Mouse (Mus musculus): ENCODE measurements at regions not wholly inside any gene's neighbourhood (a gene's known extent, or its start where the extent isn't known, plus 50 kb on each side); places are given as distances from the start of the nearest gene placed in this dataset.

DNA sequence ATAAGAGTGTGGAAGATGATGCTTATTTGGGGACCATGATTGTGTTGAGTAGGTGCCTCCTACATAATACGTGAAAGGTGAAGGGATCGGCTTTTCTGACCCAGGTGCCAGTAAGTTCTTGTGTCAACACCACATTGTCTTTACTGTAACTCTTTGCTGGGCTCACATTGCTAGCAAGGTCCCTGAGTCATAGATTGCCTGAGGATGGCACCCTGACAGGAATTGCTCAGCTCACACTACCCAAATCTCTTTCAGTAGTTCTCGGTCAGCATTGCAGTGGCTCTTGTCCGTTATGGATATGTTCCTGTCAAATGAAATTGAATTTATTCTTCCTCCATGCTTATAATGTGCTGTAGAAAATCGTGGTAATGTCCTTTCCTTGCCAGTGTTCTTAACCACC is 200.8 kb downstream of the Csl start:
- Histone ChIP-seq H3K36me3 (ENCODE audit: control insufficient read depth, insufficient read depth) (no peaks in the 10 kb centered on the region), H3K27me3 (ENCODE audit: control insufficient read depth, insufficient read depth, low read depth, low read length) (no peaks in the 10 kb centered on the region), H3K27ac (ENCODE audit: low read length) (no peak overlapping the region), H3K9me3 (replicated peaks; ENCODE audit: control insufficient read depth, low read length) (no peaks in the 10 kb centered on the region), H3K9ac (ENCODE audit: low read depth, low read length) (no peak overlapping the region), H3K4me2 (ENCODE audit: low read depth, low read length) (no peak overlapping the region), H3K4me1 (ENCODE audit: control insufficient read depth, low read depth, low read length) (no peaks in the 10 kb centered on the region), H3K4me3 (ENCODE audit: low read depth, low read length) (no peak overlapping the region)
- ATAC-seq (ENCODE audit: low read depth): no peak
- WGBS (ENCODE audit: insufficient replicate concordance): 71% methylated on average over 5 of the region's 5 CpGs

DNA sequence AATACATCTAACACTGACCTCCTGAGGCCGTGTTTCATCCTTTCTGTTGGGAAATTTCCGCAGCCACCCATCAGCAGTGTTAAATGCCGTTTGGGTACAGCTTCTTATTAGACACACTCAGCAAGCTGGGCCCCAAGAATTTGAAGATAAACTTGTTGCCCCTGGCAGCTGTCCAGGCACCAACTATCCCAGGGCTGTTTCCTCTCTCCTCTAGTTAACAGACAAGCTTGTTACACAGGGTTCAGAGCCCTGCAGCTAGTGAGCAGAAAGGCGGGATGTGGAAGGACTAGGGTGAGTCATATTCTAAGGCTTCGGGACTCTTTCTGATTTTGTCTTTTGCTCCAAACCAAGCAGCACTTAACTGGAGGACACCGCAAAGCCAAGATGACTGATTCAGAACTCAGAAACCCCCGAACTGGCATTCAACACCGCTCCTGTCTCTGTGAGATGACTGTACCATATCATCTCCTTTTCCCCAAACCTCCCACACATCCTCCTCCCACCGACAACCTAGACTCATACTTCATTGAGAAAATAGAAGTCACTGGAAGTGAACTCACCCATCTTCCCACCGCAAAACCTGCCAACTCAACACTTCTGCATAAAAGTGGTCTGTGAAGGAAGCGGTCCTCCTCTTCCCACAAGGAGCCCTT is 198.2 kb downstream of the Csl start:
- H3K4me2 ChIP-seq (ENCODE audit: low read depth, low read length): no peak overlapping the region
- no peaks in the 10 kb centered on the region for H3K4me1 ChIP-seq (ENCODE audit: control insufficient read depth, low read depth, low read length)
- H3K9me3 ChIP-seq (replicated peaks; ENCODE audit: control insufficient read depth, low read length): no peaks in the 10 kb centered on the region
- H3K27me3 ChIP-seq (ENCODE audit: control insufficient read depth, insufficient read depth, low read depth, low read length): no peaks in the 10 kb centered on the region
- no peak for ATAC-seq (ENCODE audit: low read depth)
- WGBS (ENCODE audit: insufficient replicate concordance): 64% methylated on average over 11 of the region's 11 CpGs
- H3K4me3 ChIP-seq (ENCODE audit: low read depth, low read length): no peak overlapping the region
- no peaks in the 10 kb centered on the region for H3K36me3 ChIP-seq (ENCODE audit: control insufficient read depth, insufficient read depth)
- no peak overlapping the region for H3K9ac ChIP-seq (ENCODE audit: low read depth, low read length)
- no peak overlapping the region for H3K27ac ChIP-seq (ENCODE audit: low read length)

- Histone ChIP-seq H3K36me3 (ENCODE audit: control insufficient read depth, insufficient read depth) (no peaks in the 10 kb centered on the region), H3K4me2 (ENCODE audit: low read depth, low read length) (no peak overlapping the region), H3K27me3 (ENCODE audit: control insufficient read depth, insufficient read depth, low read depth, low read length) (no peaks in the 10 kb centered on the region), H3K4me1 (ENCODE audit: control insufficient read depth, low read depth, low read length) (no peaks in the 10 kb centered on the region), H3K27ac (ENCODE audit: low read length) (no peak overlapping the region), H3K4me3 (ENCODE audit: low read depth, low read length) (no peak overlapping the region), H3K9me3 (replicated peaks; ENCODE audit: control insufficient read depth, low read length) (no peaks in the 10 kb centered on the region), H3K9ac (ENCODE audit: low read depth, low read length) (no peak overlapping the region)
- 59% methylated on average over 4 of the region's 4 CpGs for WGBS (ENCODE audit: insufficient replicate concordance)
- no peak for ATAC-seq (ENCODE audit: low read depth)
Observed at GRCm38 (mm10) chr10:99564605-99565004, 194.9 kb downstream of the Csl start.

DNA sequence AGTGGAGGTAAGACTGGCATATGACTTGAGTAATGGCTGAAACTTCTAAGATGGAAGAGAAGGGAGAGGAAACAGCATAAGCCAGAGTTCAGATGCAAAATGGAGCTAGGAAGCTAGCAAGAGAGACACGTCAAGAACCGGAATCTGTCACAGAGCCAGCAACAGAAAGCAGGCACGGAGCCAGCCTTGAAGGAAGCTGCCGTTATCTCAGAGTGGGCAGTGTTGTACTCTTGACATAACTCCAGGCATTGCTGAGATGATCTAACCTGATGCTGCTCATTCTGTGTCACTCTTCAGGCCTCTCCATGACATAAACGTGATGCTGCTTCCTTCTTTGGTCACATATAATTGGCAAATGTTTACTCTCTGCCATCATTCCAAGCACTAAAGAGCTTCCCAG is 191.0 kb downstream of the Csl start:
- Histone ChIP-seq H3K4me1 (ENCODE audit: control insufficient read depth, low read depth, low read length) (no peaks in the 10 kb centered on the region), H3K27me3 (ENCODE audit: control insufficient read depth, insufficient read depth, low read depth, low read length) (no peaks in the 10 kb centered on the region), H3K27ac (ENCODE audit: low read length) (no peak overlapping the region), H3K4me2 (ENCODE audit: low read depth, low read length) (no peak overlapping the region), H3K36me3 (ENCODE audit: control insufficient read depth, insufficient read depth) (no peaks in the 10 kb centered on the region), H3K9me3 (replicated peaks; ENCODE audit: control insufficient read depth, low read length) (no peaks in the 10 kb centered on the region), H3K9ac (ENCODE audit: low read depth, low read length) (no peak overlapping the region), H3K4me3 (ENCODE audit: low read depth, low read length) (no peak overlapping the region)
- WGBS (ENCODE audit: insufficient replicate concordance): 57% methylated on average over 5 of the region's 5 CpGs
- ATAC-seq (ENCODE audit: low read depth): no peak

GRCm38 (mm10) chr10:99570190-99570589 is 189.3 kb downstream of the Csl start:
- no peak overlapping the region for H3K27ac ChIP-seq (ENCODE audit: low read length)
- no peak overlapping the region for H3K4me2 ChIP-seq (ENCODE audit: low read depth, low read length)
- H3K4me1 ChIP-seq (ENCODE audit: control insufficient read depth, low read depth, low read length): no peaks in the 10 kb centered on the region
- H3K27me3 ChIP-seq (ENCODE audit: control insufficient read depth, insufficient read depth, low read depth, low read length): no peaks in the 10 kb centered on the region
- no peaks in the 10 kb centered on the region for H3K9me3 ChIP-seq (replicated peaks; ENCODE audit: control insufficient read depth, low read length)
- H3K9ac ChIP-seq (ENCODE audit: low read depth, low read length): no peak overlapping the region
- 34% methylated on average over 2 of the region's 2 CpGs for WGBS (ENCODE audit: insufficient replicate concordance)
- no peak overlapping the region for H3K4me3 ChIP-seq (ENCODE audit: low read depth, low read length)
- no peak for ATAC-seq (ENCODE audit: low read depth)
- no peaks in the 10 kb centered on the region for H3K36me3 ChIP-seq (ENCODE audit: control insufficient read depth, insufficient read depth)

GRCm38 (mm10) chr10:99573997-99574396 is 185.5 kb downstream of the Csl start:
- H3K9me3 ChIP-seq (replicated peaks; ENCODE audit: control insufficient read depth, low read length): no peaks in the 10 kb centered on the region

GRCm38 (mm10) chr10:99575294-99575693 is 184.2 kb downstream of the Csl start:
- ATAC-seq (ENCODE audit: low read depth): no peak
- WGBS (ENCODE audit: insufficient replicate concordance): 72% methylated on average over 7 of the region's 7 CpGs
- Histone ChIP-seq H3K4me2 (ENCODE audit: low read depth, low read length) (no peak overlapping the region), H3K9me3 (replicated peaks; ENCODE audit: control insufficient read depth, low read length) (no peaks in the 10 kb centered on the region), H3K27me3 (ENCODE audit: control insufficient read depth, insufficient read depth, low read depth, low read length) (no peaks in the 10 kb centered on the region), H3K27ac (ENCODE audit: low read length) (no peak overlapping the region), H3K4me1 (ENCODE audit: control insufficient read depth, low read depth, low read length) (no peaks in the 10 kb centered on the region), H3K9ac (ENCODE audit: low read depth, low read length) (no peak overlapping the region), H3K4me3 (ENCODE audit: low read depth, low read length) (no peak overlapping the region), H3K36me3 (ENCODE audit: control insufficient read depth, insufficient read depth) (no peaks in the 10 kb centered on the region)

More at GRCm38 (mm10) chr10:99573997-99574396, 185.5 kb downstream of the Csl start:
- H3K36me3 ChIP-seq (ENCODE audit: control insufficient read depth, insufficient read depth): no peaks in the 10 kb centered on the region
- no peak overlapping the region for H3K4me3 ChIP-seq (ENCODE audit: low read depth, low read length)
- H3K4me1 ChIP-seq (ENCODE audit: control insufficient read depth, low read depth, low read length): no peaks in the 10 kb centered on the region
- 55% methylated on average over 14 of the region's 14 CpGs for WGBS (ENCODE audit: insufficient replicate concordance)
- no peak for ATAC-seq (ENCODE audit: low read depth)
- no peaks in the 10 kb centered on the region for H3K27me3 ChIP-seq (ENCODE audit: control insufficient read depth, insufficient read depth, low read depth, low read length)
- no peak overlapping the region for H3K4me2 ChIP-seq (ENCODE audit: low read depth, low read length)
- no peak overlapping the region for H3K9ac ChIP-seq (ENCODE audit: low read depth, low read length)
- no peak overlapping the region for H3K27ac ChIP-seq (ENCODE audit: low read length)

DNA sequence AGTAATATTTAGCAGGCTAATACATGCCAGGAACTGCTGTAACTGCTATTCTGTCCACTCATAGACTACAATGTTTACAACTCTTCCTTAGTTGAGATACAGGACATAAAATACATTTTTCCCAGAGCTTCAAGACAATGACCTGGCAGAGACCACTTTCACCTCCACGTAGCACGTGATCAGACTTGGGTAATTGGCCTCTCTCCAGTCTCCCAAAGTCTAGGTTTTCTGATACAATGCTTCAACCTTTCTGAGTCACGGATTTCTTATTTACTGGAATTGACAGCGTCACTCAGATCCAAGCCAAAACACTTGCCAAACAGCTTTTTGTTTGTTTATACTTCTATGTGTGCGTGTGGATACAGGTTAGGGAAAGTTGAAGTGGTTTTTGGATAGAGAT is 183.2 kb downstream of the Csl start:
- ATAC-seq (ENCODE audit: low read depth): no peak
- no peaks in the 10 kb centered on the region for H3K27me3 ChIP-seq (ENCODE audit: control insufficient read depth, insufficient read depth, low read depth, low read length)
- 62% methylated on average over 5 of the region's 5 CpGs for WGBS (ENCODE audit: insufficient replicate concordance)
- no peak overlapping the region for H3K4me2 ChIP-seq (ENCODE audit: low read depth, low read length)
- no peak overlapping the region for H3K27ac ChIP-seq (ENCODE audit: low read length)
- H3K4me1 ChIP-seq (ENCODE audit: control insufficient read depth, low read depth, low read length): no peaks in the 10 kb centered on the region
- no peak overlapping the region for H3K4me3 ChIP-seq (ENCODE audit: low read depth, low read length)
- no peaks in the 10 kb centered on the region for H3K9me3 ChIP-seq (replicated peaks; ENCODE audit: control insufficient read depth, low read length)
- H3K9ac ChIP-seq (ENCODE audit: low read depth, low read length): no peak overlapping the region
- no peaks in the 10 kb centered on the region for H3K36me3 ChIP-seq (ENCODE audit: control insufficient read depth, insufficient read depth)

DNA sequence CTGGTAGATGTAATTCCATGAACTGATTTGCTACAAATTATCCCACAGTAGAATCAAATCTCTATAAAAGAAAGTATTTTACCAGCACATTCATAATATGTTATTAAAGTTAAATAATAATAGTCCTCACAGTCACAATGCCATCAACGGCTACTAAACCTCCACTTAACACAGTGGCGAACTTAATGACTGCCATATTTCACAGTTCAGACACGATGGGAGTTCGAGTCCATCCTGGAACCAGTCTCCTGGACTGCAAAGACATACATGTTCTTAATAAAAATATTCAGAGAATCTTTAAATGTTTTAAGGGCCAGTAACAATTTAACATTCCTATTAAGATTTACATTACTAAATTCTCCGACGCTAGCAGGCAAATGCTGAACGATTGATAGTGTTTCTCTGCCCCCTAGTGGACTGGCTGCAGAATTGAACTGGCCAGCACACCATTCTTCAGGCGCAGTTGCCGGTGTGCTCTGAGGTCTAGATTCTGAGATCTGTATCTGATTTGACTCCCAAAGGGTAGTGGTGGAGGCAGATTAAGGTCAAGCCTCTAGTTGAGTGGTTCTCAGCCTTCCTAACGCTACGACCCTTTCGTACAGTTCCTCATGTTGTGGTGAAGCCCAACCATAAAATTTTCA is 182.3 kb downstream of the Csl start:
- H3K27me3 ChIP-seq (ENCODE audit: control insufficient read depth, insufficient read depth, low read depth, low read length): no peaks in the 10 kb centered on the region

More for the DNA sequence above, 182.3 kb downstream of the Csl start:
- WGBS (ENCODE audit: insufficient replicate concordance): 22% methylated on average over 12 of the region's 12 CpGs
- no peaks in the 10 kb centered on the region for H3K4me1 ChIP-seq (ENCODE audit: control insufficient read depth, low read depth, low read length)
- no peak overlapping the region for H3K27ac ChIP-seq (ENCODE audit: low read length)
- H3K4me3 ChIP-seq (ENCODE audit: low read depth, low read length): no peak overlapping the region
- H3K36me3 ChIP-seq (ENCODE audit: control insufficient read depth, insufficient read depth): no peaks in the 10 kb centered on the region
- no peaks in the 10 kb centered on the region for H3K9me3 ChIP-seq (replicated peaks; ENCODE audit: control insufficient read depth, low read length)
- no peak overlapping the region for H3K9ac ChIP-seq (ENCODE audit: low read depth, low read length)
- ATAC-seq (ENCODE audit: low read depth): no peak
- H3K4me2 ChIP-seq (ENCODE audit: low read depth, low read length): no peak overlapping the region

Data from liver, embryonic 16.5 days (tissue).